Mouse (Mus musculus) bone marrow, adult 2 months (tissue): ENCODE data around the gene Pfdn4.

Experiments
- CTCF ChIP-seq: fragments of 200-500 bp; IDR thresholded peaks from 2 replicates; pipeline ENCODE4 v1.5.1; 2011; ENCODE audit warnings: low read length, control low read depth; ENCODE audit not compliant: control insufficient read depth, insufficient read depth
- POLR2A ChIP-seq: fragments of 200-500 bp; IDR thresholded peaks from 2 replicates; pipeline ENCODE4 v1.6.1; 2011; ENCODE audit warnings: low read depth, mild to moderate bottlenecking, control low read depth, low read length, borderline replicate concordance; ENCODE audit not compliant: control insufficient read depth

DNA sequence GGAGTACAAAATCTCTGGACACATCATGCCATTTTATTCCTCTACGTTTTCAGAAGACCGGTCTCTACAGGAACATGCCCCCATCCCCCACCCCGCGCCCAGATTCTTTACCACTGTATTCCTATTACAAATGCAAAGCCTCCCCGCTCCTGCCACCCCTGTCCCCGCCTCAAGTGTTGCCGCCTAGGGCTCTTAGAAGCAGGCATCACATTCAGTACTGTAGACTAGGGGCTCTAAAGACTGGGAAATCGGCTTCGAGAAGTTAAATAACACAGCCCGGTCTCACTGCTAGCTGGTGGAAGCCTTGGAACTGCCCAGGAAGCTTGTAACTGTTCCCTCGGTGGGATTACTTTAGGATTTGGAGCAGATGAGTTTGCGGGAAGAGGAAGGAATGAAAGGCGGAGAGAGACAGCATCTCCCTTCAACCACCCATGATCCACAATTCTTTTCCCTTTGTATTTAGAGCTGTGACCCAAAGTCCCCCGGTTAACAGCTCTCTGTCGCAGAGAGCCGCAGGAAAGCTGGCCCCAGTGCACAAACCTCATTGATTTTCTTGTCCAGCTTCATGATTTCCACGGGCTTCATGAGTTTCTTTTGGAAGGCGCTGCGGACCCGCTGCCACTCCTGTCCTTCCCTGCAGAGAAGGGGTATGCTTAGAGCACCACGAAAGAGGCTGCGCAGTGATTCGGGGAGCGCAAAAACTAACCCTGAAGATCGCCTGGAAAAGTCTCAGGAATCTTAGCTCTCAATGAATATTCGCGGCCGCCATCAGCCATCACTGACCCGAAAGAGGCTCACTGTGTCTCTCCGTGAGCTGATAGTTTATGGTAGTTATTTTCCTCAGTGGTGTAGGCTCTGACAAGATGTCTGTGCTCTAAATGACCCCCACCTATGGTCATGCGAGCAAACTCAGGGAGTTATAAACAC is 1.2 kb upstream of the Pfdn4 start:
- TF ChIP-seq POLR2A (no peak), CTCF (no peak)
